In the genomic region with DNA sequence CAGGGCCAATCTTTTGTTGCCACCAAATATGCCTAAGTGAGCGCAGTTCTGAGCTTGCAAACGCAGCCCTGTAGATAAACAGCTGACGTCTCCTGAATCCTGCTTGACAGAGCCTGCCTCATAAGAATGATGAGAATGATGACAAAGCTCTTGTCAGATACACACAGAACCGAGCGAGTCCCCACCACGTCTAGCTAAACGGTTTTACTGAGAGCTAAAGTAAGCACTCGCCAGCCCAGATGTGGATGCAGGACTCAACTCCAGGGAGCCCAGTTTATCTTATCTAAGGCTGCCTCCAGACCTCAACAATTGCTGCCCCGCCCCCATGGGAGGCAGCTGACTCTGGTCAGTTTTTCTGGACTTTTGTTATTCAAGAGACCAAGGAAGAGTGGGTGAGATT, we compare ENCODE assay signal across 8 mouse cellular contexts. TPM values are rescaled to one million over a fixed set of nuclear protein-coding genes. Genes with fewer than 3 reads are reported as not detected.
DNase-seq lines count a peak whose midpoint lies in the region; ATAC-seq lines count a peak whose summit lies in the region.

No protein-coding gene starts in this region.

- no peak overlapping the region for H3K9ac ChIP-seq in limb, embryonic 12.5 days (replicated peaks)
- H3K9ac ChIP-seq in limb, embryonic 13.5 days, result no peak overlapping the region
- no peak overlapping the region for H3K9ac ChIP-seq in neural tube, embryonic 14.5 days (replicated peaks; ENCODE audit: low read depth, low read length)

- WGBS in limb, embryonic 12.5 days, result 17% methylated on average over 9 of the region's 9 CpGs
- 13% methylated on average over 9 of the region's 9 CpGs for WGBS in limb, embryonic 10.5 days
- WGBS in limb, embryonic 13.5 days, result 16% methylated on average over 9 of the region's 9 CpGs
- WGBS in neural tube, embryonic 14.5 days, result 11% methylated on average over 9 of the region's 9 CpGs

- H3K4me3 ChIP-seq in limb, embryonic 12.5 days (replicated peaks), result no peak overlapping the region
- H3K4me3 ChIP-seq in limb, embryonic 10.5 days, result no peak overlapping the region
- no peak overlapping the region for H3K4me3 ChIP-seq in limb, embryonic 13.5 days
- H3K4me3 ChIP-seq in neural tube, embryonic 14.5 days (ENCODE audit: low read depth, low read length), result no peak overlapping the region

- H3K4me1 ChIP-seq in limb, embryonic 12.5 days (replicated peaks), result peaks cover 17% of the 10 kb centered on the region; the same call in 1 of the 2 replicates
- peaks cover 16% of the 10 kb centered on the region for H3K4me1 ChIP-seq in limb, embryonic 10.5 days
- 0 out of 2 replicates have a peak, but pooled peaks cover 6% of the 10 kb centered on the region for H3K4me1 ChIP-seq in limb, embryonic 13.5 days
- H3K4me1 ChIP-seq in neural tube, embryonic 14.5 days (ENCODE audit: control insufficient read depth, insufficient read depth, low read length), result peaks cover 7% of the 10 kb centered on the region; the same call in 1 of the 2 replicates

- H3K27ac ChIP-seq in limb, embryonic 12.5 days, result no peak overlapping the region
- H3K27ac ChIP-seq in limb, embryonic 10.5 days, result no peak overlapping the region
- no peak overlapping the region for H3K27ac ChIP-seq in limb, embryonic 13.5 days
- no peak overlapping the region for H3K27ac ChIP-seq in neural tube, embryonic 14.5 days (ENCODE audit: low read depth, low read length)

- peak overlapping the region; percentile 96; the same call in 1 of the 2 replicates for H3K4me2 ChIP-seq in limb, embryonic 12.5 days
- H3K4me2 ChIP-seq in limb, embryonic 13.5 days (replicated peaks), result 0 out of 2 replicates have a peak overlapping the region, but pooled peaks have one; percentile 97
- H3K4me2 ChIP-seq in neural tube, embryonic 14.5 days (ENCODE audit: low read depth, low read length), result peak overlapping the region; percentile 96; the same call in 1 of the 2 replicates

- H3K9me3 ChIP-seq in limb, embryonic 12.5 days, result no peaks in the 10 kb centered on the region
- H3K9me3 ChIP-seq in limb, embryonic 10.5 days (replicated peaks), result no peaks in the 10 kb centered on the region
- H3K9me3 ChIP-seq in limb, embryonic 13.5 days, result no peaks in the 10 kb centered on the region
- H3K9me3 ChIP-seq in neural tube, embryonic 14.5 days (ENCODE audit: control insufficient read depth, low read length), result no peaks in the 10 kb centered on the region

- peaks cover 28% of the 10 kb centered on the region for H3K27me3 ChIP-seq in limb, embryonic 12.5 days
- peaks cover 40% of the 10 kb centered on the region for H3K27me3 ChIP-seq in limb, embryonic 10.5 days (ENCODE audit: low read depth, poor library complexity, severe bottlenecking)
- peaks cover 30% of the 10 kb centered on the region for H3K27me3 ChIP-seq in limb, embryonic 13.5 days
- peaks cover 2% of the 10 kb centered on the region; the same call in 1 of the 2 replicates for H3K27me3 ChIP-seq in neural tube, embryonic 14.5 days (ENCODE audit: control insufficient read depth, insufficient read depth, low read length)

- peak; percentile 12 to 19 for DNase-seq in cerebellum, adult 18-20 months
- no peak for DNase-seq in cerebellum, postnatal 36 days
- DNase-seq in limb, embryonic 10.5 days (ENCODE audit: low spot score), result no peak
- no peak for DNase-seq in gastrocnemius, postnatal 4 days (ENCODE audit: low spot score in 2 of 2)
- DNase-seq in urinary bladder, postnatal 10 days (ENCODE audit: low spot score), result no peak

- no peaks in the 10 kb centered on the region for H3K36me3 ChIP-seq in limb, embryonic 12.5 days
- no peaks in the 10 kb centered on the region for H3K36me3 ChIP-seq in limb, embryonic 10.5 days
- H3K36me3 ChIP-seq in limb, embryonic 13.5 days, result no peaks in the 10 kb centered on the region
- no peaks in the 10 kb centered on the region for H3K36me3 ChIP-seq in neural tube, embryonic 14.5 days (ENCODE audit: control insufficient read depth, insufficient read depth, low read length)

- no peak for ATAC-seq in limb, embryonic 12.5 days (ENCODE audit: insufficient number of reproducible peaks, insufficient read depth, low FRiP score, low TSS enrichment, low read depth)
- no peak for ATAC-seq in limb, embryonic 13.5 days (ENCODE audit: low FRiP score, low read depth)
- no peak for ATAC-seq in neural tube, embryonic 14.5 days (ENCODE audit: low read depth)

RNA-seq across cellular contexts. Expression of a gene that starts 1.5 kb away (rescaled TPM):
- 1.6 and 2.2 TPM in 2 replicates for polyA plus RNA-seq in limb, embryonic 12.5 days (2016; fragmentation: Nextera tagmentation; extraction: Ambion mirVana)
- polyA plus RNA-seq in limb, embryonic 10.5 days (2016; fragmentation: Nextera tagmentation; extraction: Ambion mirVana), result 1.3 and 2.4 TPM in 2 replicates
- 1.9 and 2.3 TPM in 2 replicates for polyA plus RNA-seq in limb, embryonic 13.5 days (2015; fragmentation: Nextera tagmentation; extraction: Ambion mirVana)
- 3.7 and 6.2 TPM in 2 replicates for polyA plus RNA-seq in neural tube, embryonic 14.5 days (2014; fragmentation: Nextera tagmentation; extraction: Ambion mirVana)
- 1 to 10 TPM; 3.4 to 4.3 TPM for total RNA-seq in gastrocnemius, postnatal 4 days (2021)

RNA-seq across cellular contexts. Expression of a gene that starts 32.9 kb away (rescaled TPM):
- 489 and 511 TPM in 2 replicates for polyA plus RNA-seq in limb, embryonic 12.5 days (2016; fragmentation: Nextera tagmentation; extraction: Ambion mirVana)
- 467 and 519 TPM in 2 replicates for polyA plus RNA-seq in limb, embryonic 10.5 days (2016; fragmentation: Nextera tagmentation; extraction: Ambion mirVana)
- 465 and 469 TPM in 2 replicates for polyA plus RNA-seq in limb, embryonic 13.5 days (2015; fragmentation: Nextera tagmentation; extraction: Ambion mirVana)
- 514 and 515 TPM in 2 replicates for polyA plus RNA-seq in neural tube, embryonic 14.5 days (2014; fragmentation: Nextera tagmentation; extraction: Ambion mirVana)
- total RNA-seq in gastrocnemius, postnatal 4 days (2021), result 100 to 1,000 TPM; 128 to 151 TPM

Comparison
In these comparisons a context has a peak if more than half of its experiments do, and no peak if none do; other contexts are left out.
1. DNase-seq: peak in cerebellum, adult 18-20 months (2 of 2); none in cerebellum, postnatal 36 days (0 of 2), limb, embryonic 10.5 days (single experiment), gastrocnemius, postnatal 4 days (0 of 2) and urinary bladder, postnatal 10 days (single experiment).
2. Peak in every context shown above with its lines, with median percentiles within 50 percentile points of each other: H3K4me2 ChIP-seq.